Mouse (Mus musculus) heart, adult 10 weeks (tissue): ENCODE measurements around the gene Wnt7a. TPM values are rescaled to one million over a fixed set of nuclear protein-coding genes. Genes with fewer than 3 reads are reported as not detected.

Experiments used
- polyA plus RNA-seq: library from polyadenylated mRNA; stranded (reverse); fragments of 350-450 nt; fragmentation: Illumina TruSeq; extraction: RNeasy Lipid Tissue Mini Kit (QIAGEN cat#74804); gene quantifications from one replicate; pipeline ENCODE4 v1.2.3, GENCODE M21; 2014; ENCODE audit warnings: low read depth, low replicate concordance

The Wnt7a gene
- not detected for polyA plus RNA-seq

GRCm38 (mm10) chr6:91410961-91411368 is at the start of gene Wnt7a:
Wnt7a (minus strand) TSS chr6:91411363.

Other genes with a start within 250 kb of the Wnt7a start
- gene Fbln2, start 198.9 kb downstream of the Wnt7a start, polyA plus RNA-seq: 78.9 TPM
- 15.7 TPM for gene Chchd4, start 62.2 kb upstream of the Wnt7a start, polyA plus RNA-seq
- 20.8 TPM for gene Tmem43, start 62.3 kb upstream of the Wnt7a start, polyA plus RNA-seq
- gene Xpc, start 104.5 kb upstream of the Wnt7a start, polyA plus RNA-seq: 10.4 TPM
- gene Lsm3, start 104.6 kb upstream of the Wnt7a start, polyA plus RNA-seq: 67.9 TPM